ENCODE assay signal across 19 mouse cellular contexts in genomic region chr7:101458278-101458781, GRCm38 (mm10). TPM values are rescaled to one million over a fixed set of nuclear protein-coding genes. Genes with fewer than 3 reads are reported as not detected.
A peak's percentile ranks its signal among the peaks of the same experiment; 100 is the strongest.
DNase-seq lines count a peak whose midpoint lies in the region; ATAC-seq and TF ChIP-seq lines count a peak whose summit lies in the region.
"Had no signal": no experiment of that assay in that cellular context is flagged by ENCODE, and none has a peak within 500 bp of the region (broad histone marks: within the 10 kb centered on the region; RNA-seq: fewer than 3 reads in every experiment).

No protein-coding gene starts in this region.

- TF ChIP-seq CTCF in stomach, postnatal 0 days (IDR thresholded peaks at IDR 0.05; ENCODE audit: low read depth): no peak

- TF ChIP-seq EP300 in stomach, postnatal 0 days (optimal IDR thresholded peaks at IDR 0.05): no peak

- peaks cover 17% of the 10 kb centered on the region for H3K27me3 ChIP-seq in heart, embryonic 11.5 days (ENCODE audit: control insufficient read depth, insufficient read depth, low read length)
- no peaks in the 10 kb centered on the region for H3K27me3 ChIP-seq in kidney, embryonic 16.5 days (ENCODE audit: insufficient read depth, low read length)
- H3K27me3 ChIP-seq in stomach, embryonic 14.5 days (ENCODE audit: control insufficient read depth, insufficient read depth, low read length): 0 out of 2 replicates have a peak, but pooled peaks cover 3% of the 10 kb centered on the region
- H3K27me3 ChIP-seq in stomach, postnatal 0 days (ENCODE audit: control insufficient read depth, insufficient read depth, low read length): no peaks in the 10 kb centered on the region
- H3K27me3 ChIP-seq: neural tube, embryonic 12.5 days had no signal

- no peaks in the 10 kb centered on the region for H3K36me3 ChIP-seq in heart, embryonic 11.5 days (ENCODE audit: control insufficient read depth, insufficient read depth, low read length)
- no peaks in the 10 kb centered on the region for H3K36me3 ChIP-seq in kidney, embryonic 16.5 days (ENCODE audit: insufficient read depth, low read length)
- H3K36me3 ChIP-seq in stomach, embryonic 14.5 days (ENCODE audit: control insufficient read depth, insufficient read depth, low read length): no peaks in the 10 kb centered on the region
- H3K36me3 ChIP-seq in stomach, postnatal 0 days (ENCODE audit: control insufficient read depth, insufficient read depth, low read length): no peaks in the 10 kb centered on the region
- H3K36me3 ChIP-seq: neural tube, embryonic 12.5 days had no signal

- no peak overlapping the region for H3K9ac ChIP-seq in heart, embryonic 11.5 days (ENCODE audit: low read depth, low read length)
- no peak overlapping the region for H3K9ac ChIP-seq in kidney, embryonic 16.5 days (replicated peaks; ENCODE audit: low read length)
- no peak overlapping the region for H3K9ac ChIP-seq in stomach, embryonic 14.5 days (replicated peaks; ENCODE audit: low read depth, low read length)
- H3K9ac ChIP-seq in stomach, postnatal 0 days (ENCODE audit: low read length): no peak overlapping the region
- H3K9ac ChIP-seq: hindbrain, embryonic 14.5 days; liver, embryonic 14.5 days; neural tube, embryonic 12.5 days had no signal

- no peak overlapping the region for H3K27ac ChIP-seq in heart, embryonic 11.5 days (ENCODE audit: low read depth, low read length)
- peak overlapping the region; percentile 13; the same call in 1 of the 2 replicates for H3K27ac ChIP-seq in kidney, embryonic 16.5 days (ENCODE audit: low read length)
- H3K27ac ChIP-seq in stomach, embryonic 14.5 days (ENCODE audit: low read length): peak overlapping the region; percentile 10; the same call in 1 of the 2 replicates
- H3K27ac ChIP-seq in stomach, postnatal 0 days (replicated peaks): no peak overlapping the region
- H3K27ac ChIP-seq: hindbrain, embryonic 14.5 days; liver, embryonic 14.5 days; macrophage; neural tube, embryonic 12.5 days had no signal

- H3K9me3 ChIP-seq in heart, embryonic 11.5 days (replicated peaks; ENCODE audit: control insufficient read depth, low read length): no peaks in the 10 kb centered on the region
- H3K9me3 ChIP-seq in kidney, embryonic 16.5 days (ENCODE audit: low read length): no peaks in the 10 kb centered on the region
- no peaks in the 10 kb centered on the region for H3K9me3 ChIP-seq in stomach, embryonic 14.5 days (ENCODE audit: control insufficient read depth, low read depth, low read length)
- H3K9me3 ChIP-seq in stomach, postnatal 0 days (ENCODE audit: control insufficient read depth, low read length): no peaks in the 10 kb centered on the region
- H3K9me3 ChIP-seq: neural tube, embryonic 12.5 days had no signal

- no peak overlapping the region for H3K4me2 ChIP-seq in heart, embryonic 11.5 days
- no peak overlapping the region for H3K4me2 ChIP-seq in kidney, embryonic 16.5 days (replicated peaks; ENCODE audit: low read depth, low read length)
- H3K4me2 ChIP-seq in stomach, embryonic 14.5 days (replicated peaks; ENCODE audit: low read depth, low read length): no peak overlapping the region
- no peak overlapping the region for H3K4me2 ChIP-seq in stomach, postnatal 0 days (replicated peaks; ENCODE audit: low read depth)
- H3K4me2 ChIP-seq: hindbrain, embryonic 14.5 days; midbrain, embryonic 11.5 days; neural tube, embryonic 12.5 days had no signal

- no peak overlapping the region for H3K4me3 ChIP-seq in heart, embryonic 11.5 days (ENCODE audit: low read depth, low read length)
- no peak overlapping the region for H3K4me3 ChIP-seq in kidney, embryonic 16.5 days (ENCODE audit: low read length)
- no peak overlapping the region for H3K4me3 ChIP-seq in stomach, embryonic 14.5 days (ENCODE audit: low read depth, low read length)
- H3K4me3 ChIP-seq in stomach, postnatal 0 days (ENCODE audit: low read depth, low read length): no peak overlapping the region
- H3K4me3 ChIP-seq: neural tube, embryonic 12.5 days had no signal

- WGBS in heart, embryonic 11.5 days (ENCODE audit: insufficient replicate concordance): 64% methylated on average over 4 of the region's 4 CpGs
- 65% methylated on average over 4 of the region's 4 CpGs for WGBS in kidney, embryonic 16.5 days
- WGBS in stomach, embryonic 14.5 days: 58% methylated on average over 4 of the region's 4 CpGs
- 76% methylated on average over 4 of the region's 4 CpGs for WGBS in stomach, postnatal 0 days

- H3K4me1 ChIP-seq in heart, embryonic 11.5 days (ENCODE audit: control insufficient read depth, insufficient read depth, low read length): peaks cover 10% of the 10 kb centered on the region; the same call in 1 of the 2 replicates
- peaks cover 30% of the 10 kb centered on the region for H3K4me1 ChIP-seq in kidney, embryonic 16.5 days (ENCODE audit: insufficient read depth, low read length)
- H3K4me1 ChIP-seq in stomach, embryonic 14.5 days (ENCODE audit: control insufficient read depth, insufficient read depth, low read length): peaks cover 6% of the 10 kb centered on the region; the same call in 1 of the 2 replicates
- H3K4me1 ChIP-seq in stomach, postnatal 0 days (replicated peaks; ENCODE audit: control insufficient read depth, insufficient read depth): no peaks in the 10 kb centered on the region

- peak; percentile 90 for DNase-seq in heart, adult 11 months
- no peak for DNase-seq in kidney, adult 9 months
- no peak for DNase-seq in stomach, postnatal 0 days (ENCODE audit: low spot score)
- no peak for DNase-seq in B cell, adult 2 months
- DNase-seq: adrenal gland, postnatal 10 days; cerebellum, adult 18-20 months; cerebellum, postnatal 25 days; gastrocnemius, postnatal 14 days had no signal

- ATAC-seq in heart, embryonic 11.5 days (replicated peaks; ENCODE audit: insufficient number of reproducible peaks, low FRiP score, low TSS enrichment): no peak
- no peak for ATAC-seq in kidney, embryonic 16.5 days (ENCODE audit: low FRiP score, low TSS enrichment)
- no peak for ATAC-seq in stomach, embryonic 14.5 days (ENCODE audit: insufficient number of reproducible peaks, insufficient read depth, low FRiP score, low read depth)
- no peak for ATAC-seq in stomach, postnatal 0 days (ENCODE audit: low FRiP score, low TSS enrichment)

RNA-seq across cellular contexts. Expression of gene Pde2a, which starts 36.8 kb away (rescaled TPM):
- polyA plus RNA-seq in heart, embryonic 11.5 days (2014; fragmentation: Nextera tagmentation; extraction: Ambion mirVana): 5.8 and 5.9 TPM in 2 replicates
- polyA plus RNA-seq in kidney, embryonic 16.5 days (2015; fragmentation: Nextera tagmentation; extraction: Ambion mirVana): 31.6 and 46.5 TPM in 2 replicates
- 8.9 and 20.7 TPM in 2 replicates for polyA plus RNA-seq in stomach, embryonic 14.5 days (2014; fragmentation: Nextera tagmentation; extraction: Ambion mirVana)
- 9.2 and 9.5 TPM in 2 replicates for polyA plus RNA-seq in stomach, postnatal 0 days (2015; fragmentation: Nextera tagmentation; extraction: Ambion mirVana)

RNA-seq across cellular contexts. Expression of gene Gm45837, which starts 47.6 kb away (rescaled TPM):
- polyA plus RNA-seq in heart, embryonic 11.5 days (2014; fragmentation: Nextera tagmentation; extraction: Ambion mirVana): 0.89 TPM in 1 of 2 replicates, not detected in the other
- 9.9 TPM in 1 of 2 replicates, not detected in the other for polyA plus RNA-seq in kidney, embryonic 16.5 days (2015; fragmentation: Nextera tagmentation; extraction: Ambion mirVana)
- 0.31 and 8.0 TPM in 2 replicates for polyA plus RNA-seq in stomach, embryonic 14.5 days (2014; fragmentation: Nextera tagmentation; extraction: Ambion mirVana)
- 0.24 TPM in 1 of 2 replicates, not detected in the other for polyA plus RNA-seq in stomach, postnatal 0 days (2015; fragmentation: Nextera tagmentation; extraction: Ambion mirVana)
- polyA plus RNA-seq: C2C12; forebrain, embryonic 11.5 days; hindbrain, embryonic 14.5 days; liver, embryonic 14.5 days; macrophage; midbrain, embryonic 11.5 days; neural tube, embryonic 12.5 days; thymus, adult 2 months had no signal

Comparison
In these comparisons a context has a peak if more than half of its experiments do, and no peak if none do; other contexts are left out.
1. H3K27ac ChIP-seq: peak in kidney, embryonic 16.5 days (single experiment) and stomach, embryonic 14.5 days (single experiment); none in heart, embryonic 11.5 days (single experiment) and stomach, postnatal 0 days (single experiment).